Mouse (Mus musculus) NIH3T3 (cell line): Measurements from ENCODE around the gene Cavin4.

Experiments
- DNase-seq: peaks from one replicate; pipeline ENCODE4 v3.0.0-alpha.2; 2012; ENCODE audit warnings: low read depth

The Cavin4 gene

DNA sequence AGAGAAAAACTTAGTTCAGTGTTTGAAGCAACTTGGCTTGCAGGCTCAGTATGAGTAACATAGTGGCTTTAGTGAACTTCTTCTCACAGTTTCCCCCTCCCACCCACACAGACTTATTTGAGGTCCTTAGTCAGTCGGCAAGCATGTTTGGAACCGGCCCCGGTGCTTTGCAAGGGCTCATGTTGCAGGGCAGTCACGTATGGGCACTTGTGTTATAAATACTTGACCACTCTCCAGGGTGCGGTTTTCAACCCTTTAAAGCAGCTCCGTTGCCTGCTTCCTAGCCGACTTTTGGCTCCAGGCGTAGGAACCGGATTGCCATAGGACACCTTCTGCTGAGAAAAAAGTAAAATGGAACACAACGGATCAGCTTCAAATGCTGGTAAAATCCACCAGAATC lies at the start of gene Cavin4:
TSS of gene Cavin4 (plus strand) at position 244 of the 400 bp plus-strand sequence.
- peak; percentile 94 for DNase-seq

DNA sequence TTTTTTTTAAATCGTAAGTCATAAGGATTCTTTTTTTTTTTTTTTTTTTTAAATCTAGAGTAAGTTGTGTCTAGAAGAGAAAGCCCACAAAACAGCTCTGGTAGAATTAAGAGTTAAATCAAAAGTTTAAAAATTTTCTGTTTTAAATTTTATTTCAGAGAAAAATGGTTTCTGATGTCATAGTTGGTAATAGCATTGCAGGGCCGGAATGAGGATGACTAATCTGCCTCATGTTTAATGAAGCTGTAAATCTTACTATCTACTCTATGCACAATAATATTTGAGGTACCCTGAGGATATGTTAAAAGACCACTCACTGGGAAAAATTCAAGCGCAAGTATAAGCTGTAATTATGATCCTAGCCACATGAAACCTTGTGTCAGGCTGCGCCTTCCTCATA lies 47.8 kb upstream of the Cavin4 start:
- peak; percentile 17 for DNase-seq

DNA sequence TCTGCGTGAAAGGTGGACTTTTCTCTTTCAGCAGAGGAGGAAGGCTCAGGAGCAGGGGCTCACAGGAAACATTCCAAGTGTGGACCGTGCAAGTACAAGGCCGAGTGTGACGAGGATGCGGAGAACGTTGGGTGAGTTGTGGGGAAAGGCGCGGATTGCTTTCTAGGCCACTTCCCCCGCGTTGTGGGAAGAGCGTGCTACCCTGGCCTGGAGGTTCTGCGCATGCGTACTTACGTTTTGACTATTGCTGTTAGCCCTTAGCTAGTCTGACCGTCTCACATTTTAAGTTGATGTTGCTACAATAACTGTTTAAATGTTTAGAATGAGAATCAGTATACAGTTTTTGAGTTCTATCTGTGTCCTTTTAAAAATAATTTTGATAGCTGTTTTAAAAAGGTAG lies 46.1 kb upstream of the Cavin4 start:
- no peak for DNase-seq

DNA sequence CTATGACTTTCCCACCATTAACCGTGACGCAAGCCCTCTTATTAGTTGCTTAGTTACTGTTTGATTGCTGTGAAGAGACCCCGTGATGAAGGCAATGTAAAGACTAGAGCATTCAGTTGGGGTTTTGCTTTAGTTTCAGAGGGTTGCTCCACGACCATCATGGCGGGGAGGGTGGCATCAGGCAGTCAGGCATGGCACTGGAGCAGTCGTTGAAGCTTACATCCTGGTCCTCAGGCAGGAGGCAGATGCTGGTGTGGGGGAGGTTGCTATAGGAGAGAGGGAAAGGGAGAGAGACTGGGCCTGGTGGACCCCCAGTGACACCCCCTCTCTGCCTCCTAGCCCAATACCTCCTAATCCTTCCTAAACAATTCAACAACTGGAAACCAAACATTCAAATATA lies 43.2 kb upstream of the Cavin4 start:
- no peak for DNase-seq

DNA sequence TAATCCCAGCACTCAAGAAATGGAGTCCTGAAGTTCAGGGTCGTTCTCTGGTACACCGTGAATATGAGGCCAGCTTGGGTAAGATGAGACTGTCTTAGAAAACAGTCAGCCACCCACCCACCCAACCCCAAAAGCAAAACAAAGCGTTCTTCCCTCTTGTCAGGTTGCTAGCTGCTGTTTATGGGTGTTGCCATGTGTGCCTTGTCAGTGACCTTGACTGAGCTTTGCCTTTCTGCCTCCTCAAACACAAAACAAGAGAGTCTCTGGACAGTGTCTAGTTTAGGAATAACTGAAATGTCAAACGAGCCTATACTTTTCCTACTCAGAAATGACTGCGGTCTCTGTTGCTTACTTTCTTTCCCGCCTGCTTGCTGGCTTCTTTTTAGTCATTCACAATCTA lies 41.1 kb upstream of the Cavin4 start:
- DNase-seq, result no peak

DNA sequence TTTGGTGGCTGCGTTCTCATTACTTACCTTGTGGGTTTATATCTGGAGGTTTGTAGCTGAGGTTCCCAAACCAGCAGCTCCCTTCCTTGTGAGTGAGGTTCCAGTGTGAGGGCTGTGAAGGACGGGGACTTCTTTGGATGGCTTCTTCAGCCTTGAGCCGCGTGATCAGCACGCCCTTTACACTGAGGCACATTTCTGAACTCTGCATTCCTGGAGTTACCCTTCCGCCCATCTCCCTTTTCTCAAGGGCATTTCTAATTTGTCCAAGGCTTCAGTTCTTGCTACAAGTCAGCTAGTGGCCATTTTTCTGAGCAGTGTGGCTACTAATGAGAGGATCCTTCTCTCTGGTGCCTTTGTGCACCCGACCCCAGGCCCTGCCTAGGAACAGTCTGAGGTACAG lies 40.4 kb upstream of the Cavin4 start:
- no peak for DNase-seq

DNA sequence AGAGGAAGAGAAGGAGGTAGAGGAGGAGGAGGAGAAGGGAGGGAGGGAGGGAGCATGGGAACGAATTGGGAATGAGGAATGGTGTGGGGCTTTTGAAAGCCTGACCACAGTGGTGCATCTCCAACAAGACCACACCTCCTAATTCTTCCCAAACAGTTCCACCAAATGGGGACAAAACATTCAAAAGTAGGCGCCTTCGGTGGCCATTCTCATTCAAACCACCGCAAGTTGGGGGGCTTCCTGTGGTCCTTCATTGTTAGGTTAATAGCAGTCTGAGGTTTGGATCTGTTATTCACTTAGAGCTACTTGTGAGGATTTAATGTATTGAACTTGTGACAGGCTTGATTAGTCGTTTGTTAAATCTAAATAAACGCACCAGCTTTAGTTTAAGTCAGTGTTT lies 38.4 kb upstream of the Cavin4 start:
- DNase-seq, result no peak

DNA sequence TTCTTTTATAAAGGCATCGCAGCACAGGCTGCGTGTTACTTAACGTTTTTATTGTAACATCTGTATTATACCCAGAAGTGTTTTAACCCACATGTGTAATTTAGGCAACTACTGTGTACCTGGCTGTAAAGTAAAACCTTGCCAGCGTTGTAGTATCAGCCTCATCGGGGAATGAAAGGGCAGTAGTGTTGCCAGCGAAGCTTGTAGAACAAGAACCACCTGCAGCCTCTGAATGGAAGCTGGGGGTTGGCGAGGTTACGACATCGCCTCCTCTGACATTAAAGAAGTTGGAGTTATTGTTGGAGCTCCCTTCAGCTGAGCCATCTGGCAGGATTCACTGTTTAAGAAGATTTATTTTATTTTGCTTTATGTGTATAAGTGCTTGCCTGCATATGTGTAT lies 37.5 kb upstream of the Cavin4 start:
- DNase-seq, result no peak

DNA sequence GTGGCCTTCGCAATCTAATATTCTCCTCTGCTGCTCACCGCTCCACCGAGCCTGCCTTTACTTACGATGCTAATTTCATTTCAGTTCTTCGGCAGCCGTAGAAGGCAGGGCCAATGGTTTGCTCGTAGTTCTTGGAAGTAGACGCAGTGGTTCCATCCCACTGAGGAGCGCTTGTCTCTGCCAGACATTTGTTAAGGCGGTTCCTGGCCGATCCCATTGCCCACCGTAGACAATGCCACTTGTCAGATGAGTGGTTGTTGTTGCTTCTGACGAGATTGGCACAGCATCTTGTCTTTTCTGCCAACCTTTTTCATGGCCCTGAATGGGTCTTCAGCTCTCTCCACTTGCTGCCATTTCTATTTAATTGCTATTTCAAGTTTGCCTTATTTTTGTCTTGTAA lies 33.9 kb upstream of the Cavin4 start:
- no peak for DNase-seq

DNA sequence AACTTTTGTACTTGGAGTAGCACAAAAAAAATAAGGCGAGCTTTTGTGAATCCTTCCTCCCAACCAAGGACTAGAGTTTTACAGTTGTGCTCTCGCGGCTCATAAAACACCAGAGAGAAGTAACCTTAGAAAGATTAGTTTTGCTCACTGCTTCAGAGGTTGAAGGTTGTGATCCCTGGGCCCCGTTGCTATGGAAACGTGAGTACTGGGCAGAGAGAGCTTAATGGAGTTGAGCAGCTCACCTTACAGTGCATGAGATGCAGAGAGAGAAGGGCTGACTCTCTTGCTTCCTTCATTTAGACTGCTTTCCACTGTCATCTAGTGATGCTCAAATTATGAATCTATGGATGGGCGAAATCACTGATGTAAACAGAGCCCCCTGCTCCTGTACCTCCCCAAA lies 29.8 kb upstream of the Cavin4 start:
- DNase-seq, result no peak

DNA sequence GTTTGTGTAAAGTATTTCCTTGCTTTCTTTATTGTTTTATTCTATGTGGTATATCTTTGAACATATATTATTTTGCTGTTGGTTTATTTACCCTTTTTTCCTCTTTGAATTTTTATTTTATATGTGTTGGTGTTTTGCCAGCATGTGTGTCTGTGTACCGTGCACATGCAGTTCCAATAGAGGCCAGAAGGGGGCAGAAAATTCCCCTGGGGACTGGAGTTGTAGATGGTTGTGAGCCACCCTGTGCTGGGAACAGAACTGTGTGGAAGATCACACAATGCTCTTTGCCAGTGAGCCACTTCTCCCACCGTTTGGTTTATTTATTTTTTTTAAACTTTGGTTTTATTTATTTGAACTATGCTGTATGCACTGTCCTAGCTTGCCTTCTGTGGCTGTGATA lies 29.3 kb upstream of the Cavin4 start:
- peak; percentile 34 for DNase-seq

DNA sequence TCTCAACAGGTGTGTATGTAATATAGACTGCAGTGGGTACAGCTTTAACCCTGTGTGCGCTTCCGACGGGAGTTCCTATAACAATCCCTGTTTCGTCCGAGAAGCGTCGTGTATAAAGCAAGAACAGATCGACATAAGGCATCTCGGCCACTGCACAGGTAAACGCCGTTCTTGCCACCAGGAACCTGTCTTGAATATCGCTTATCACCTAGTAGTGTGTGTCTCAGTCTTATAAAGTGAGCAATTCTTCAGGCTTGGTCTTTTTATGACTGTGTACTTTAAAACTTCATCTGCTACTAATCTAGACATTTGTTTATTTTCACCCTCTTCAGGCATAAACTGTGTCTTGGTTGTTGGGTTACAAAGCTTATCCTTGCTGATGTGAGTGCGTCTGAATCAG lies 26.5 kb upstream of the Cavin4 start:
- no peak for DNase-seq

DNA sequence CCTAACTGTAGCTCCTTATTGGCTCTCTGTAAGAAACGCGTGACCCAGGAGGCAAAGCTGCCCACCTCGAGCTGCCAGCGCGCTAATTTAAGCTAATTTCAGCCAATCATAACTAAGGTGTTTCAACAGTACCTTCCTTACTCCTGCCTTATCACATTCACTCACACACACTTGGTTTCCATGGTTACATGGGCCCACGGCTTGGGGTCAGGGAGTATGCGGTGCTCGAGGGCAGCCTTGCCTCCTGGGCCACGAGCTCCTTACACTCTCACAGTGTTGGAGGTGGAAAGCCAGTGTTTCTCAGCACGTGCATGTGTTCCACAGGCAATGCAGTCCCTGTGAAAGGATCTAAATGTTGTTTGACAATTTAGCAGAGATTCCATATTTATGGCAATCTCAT lies 25.2 kb upstream of the Cavin4 start:
- DNase-seq, result no peak

DNA sequence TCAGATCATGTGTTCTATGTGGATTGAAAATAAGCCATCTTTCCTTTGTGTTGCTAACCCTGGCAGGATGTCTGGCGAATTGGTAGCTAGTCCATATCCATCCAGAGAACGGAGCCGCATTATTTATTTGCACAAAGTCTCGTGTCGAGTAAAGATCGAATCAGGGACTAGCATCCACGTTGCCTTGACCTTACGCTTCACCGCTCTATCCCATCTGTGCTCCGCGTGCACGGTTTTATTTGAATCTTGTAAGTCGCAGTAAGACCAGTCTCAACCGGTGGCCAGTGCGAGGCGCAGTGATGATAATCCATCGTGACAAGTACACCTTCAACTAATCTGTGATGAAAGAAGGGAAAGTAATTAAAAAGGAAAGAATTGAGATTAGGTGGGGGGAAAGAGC lies 23.8 kb upstream of the Cavin4 start:
- no peak for DNase-seq

DNA sequence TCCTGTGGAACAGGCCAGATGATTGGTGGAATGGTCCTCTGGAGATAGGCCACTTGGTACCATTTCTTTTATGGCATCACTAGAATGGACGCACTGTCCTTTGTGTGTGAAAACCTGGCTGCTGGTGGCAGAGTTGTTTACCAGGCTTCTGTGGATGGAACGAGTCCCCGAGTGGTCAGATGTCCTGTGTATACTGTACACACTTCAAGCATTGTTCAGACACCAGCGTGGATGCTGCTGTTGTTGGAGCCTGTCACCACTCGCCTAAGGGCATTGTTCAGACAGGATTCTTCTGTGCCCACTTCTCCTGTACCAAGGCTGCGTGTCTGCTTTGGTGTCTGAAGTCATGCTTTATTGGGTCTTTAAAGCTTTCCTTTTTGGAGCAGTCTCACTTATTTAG lies 19.5 kb upstream of the Cavin4 start:
- no peak for DNase-seq

DNA sequence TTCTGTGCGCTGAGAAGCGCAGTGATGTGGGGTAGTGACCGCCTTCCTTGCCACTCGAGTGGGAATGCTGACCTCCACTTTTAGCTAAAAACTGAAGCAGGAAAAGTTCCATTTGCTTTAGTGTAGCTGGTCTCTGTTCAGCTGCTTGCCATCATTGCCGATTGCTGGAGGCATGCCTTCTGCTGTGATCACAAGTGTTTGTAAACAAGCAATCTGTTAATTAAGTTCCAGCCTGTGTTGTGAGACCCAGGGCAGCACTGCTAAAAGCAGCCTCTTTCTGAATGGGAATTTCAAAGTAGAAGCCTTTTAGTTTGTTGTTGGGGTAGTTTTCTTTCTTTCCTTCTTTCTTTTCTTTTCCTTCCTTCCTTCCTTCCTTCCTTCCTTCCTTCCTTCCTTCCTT lies 17.2 kb upstream of the Cavin4 start:
- DNase-seq, result no peak

DNA sequence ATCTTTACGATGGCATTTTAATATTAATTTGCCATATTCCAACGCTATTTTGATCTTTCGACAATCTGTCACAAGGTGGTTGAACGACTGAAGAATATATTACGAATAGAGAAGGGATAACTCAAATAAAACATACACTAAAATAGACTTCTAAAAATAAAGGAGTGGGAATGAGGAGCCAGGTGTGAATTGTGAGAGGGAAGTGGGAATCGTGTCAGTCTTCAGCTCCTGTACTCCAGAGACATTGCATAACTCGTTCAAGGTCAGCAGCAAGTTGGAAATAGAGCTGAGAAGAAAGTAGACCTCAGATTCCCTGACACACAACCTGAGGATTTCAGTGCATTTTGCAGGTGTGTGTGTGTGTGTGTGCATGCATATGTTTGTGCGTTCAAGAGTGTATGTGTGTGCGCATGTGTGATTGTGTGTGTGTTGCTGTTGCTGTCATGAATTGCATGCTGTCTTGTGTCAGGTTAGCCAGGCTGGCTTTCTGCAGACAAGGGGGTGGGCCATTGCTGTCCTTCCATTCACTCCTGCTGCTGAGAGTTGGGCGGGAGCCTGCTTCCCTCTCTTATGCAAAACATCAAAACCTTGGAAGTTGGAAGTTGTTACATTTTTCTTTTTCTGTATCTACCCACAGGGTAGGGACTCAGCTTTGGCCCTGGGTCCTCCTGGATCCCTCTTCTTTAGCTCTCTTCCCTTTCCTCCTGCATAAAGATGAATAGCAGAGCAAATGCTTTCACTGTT lies 12.5 kb upstream of the Cavin4 start:
- no peak for DNase-seq

DNA sequence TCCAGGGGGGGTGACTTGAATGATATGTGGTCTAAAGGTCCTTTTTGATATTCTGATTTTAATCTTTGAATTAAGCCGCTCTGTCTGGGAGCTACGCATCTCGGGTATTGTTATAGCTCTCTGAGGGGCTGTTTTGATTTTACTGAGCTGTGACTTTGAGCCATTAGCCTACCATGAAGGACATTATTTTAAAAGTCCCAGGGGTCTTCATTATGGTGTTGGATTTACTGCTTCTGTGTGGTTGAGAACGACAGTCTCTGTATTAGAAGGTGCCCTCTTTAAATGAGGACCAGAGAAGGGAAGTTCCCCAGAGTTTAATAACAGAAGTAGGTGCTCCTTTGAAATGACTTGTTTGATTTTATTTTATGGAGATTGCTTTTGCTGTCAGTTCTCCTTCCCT lies 9.2 kb upstream of the Cavin4 start:
- DNase-seq, result no peak

DNA sequence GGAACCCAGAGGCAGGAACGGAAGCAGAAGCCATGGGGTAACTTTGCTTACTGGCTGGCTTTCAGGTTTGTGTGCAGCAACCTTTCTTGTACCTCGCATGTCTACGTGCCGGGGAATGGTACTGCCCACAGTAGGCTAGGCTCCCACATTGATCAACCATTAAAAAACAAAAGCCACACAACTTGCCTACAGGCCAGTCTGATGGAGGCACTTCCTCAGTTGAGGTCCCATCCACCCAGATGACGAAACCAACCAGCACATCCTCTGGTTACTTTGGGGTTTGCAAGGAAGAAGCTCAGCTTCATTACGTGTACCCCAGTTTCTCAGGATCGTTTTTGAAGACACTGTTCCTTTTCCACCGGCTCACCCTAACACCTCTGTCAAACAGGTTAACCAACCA lies 6.8 kb upstream of the Cavin4 start:
- no peak for DNase-seq

DNA sequence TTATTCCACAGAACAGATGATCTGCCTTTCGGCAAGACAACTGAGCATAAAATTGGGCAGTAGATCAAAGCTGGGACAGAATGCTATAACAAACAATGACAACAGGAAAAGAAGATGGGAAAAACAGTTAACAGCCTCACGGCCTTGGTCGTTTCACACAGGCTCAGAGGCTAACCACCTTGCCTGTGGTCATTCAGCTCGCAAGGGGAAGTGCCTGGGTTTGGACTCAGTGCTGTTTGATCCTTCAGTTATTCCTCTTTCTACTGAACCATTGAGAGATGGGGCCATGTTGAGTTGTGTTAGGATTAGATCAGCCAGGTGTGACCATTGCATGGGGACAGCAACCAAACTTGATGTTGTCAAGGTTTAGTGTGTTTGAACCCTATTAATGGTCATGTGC lies 3.2 kb upstream of the Cavin4 start:
- no peak for DNase-seq

DNA sequence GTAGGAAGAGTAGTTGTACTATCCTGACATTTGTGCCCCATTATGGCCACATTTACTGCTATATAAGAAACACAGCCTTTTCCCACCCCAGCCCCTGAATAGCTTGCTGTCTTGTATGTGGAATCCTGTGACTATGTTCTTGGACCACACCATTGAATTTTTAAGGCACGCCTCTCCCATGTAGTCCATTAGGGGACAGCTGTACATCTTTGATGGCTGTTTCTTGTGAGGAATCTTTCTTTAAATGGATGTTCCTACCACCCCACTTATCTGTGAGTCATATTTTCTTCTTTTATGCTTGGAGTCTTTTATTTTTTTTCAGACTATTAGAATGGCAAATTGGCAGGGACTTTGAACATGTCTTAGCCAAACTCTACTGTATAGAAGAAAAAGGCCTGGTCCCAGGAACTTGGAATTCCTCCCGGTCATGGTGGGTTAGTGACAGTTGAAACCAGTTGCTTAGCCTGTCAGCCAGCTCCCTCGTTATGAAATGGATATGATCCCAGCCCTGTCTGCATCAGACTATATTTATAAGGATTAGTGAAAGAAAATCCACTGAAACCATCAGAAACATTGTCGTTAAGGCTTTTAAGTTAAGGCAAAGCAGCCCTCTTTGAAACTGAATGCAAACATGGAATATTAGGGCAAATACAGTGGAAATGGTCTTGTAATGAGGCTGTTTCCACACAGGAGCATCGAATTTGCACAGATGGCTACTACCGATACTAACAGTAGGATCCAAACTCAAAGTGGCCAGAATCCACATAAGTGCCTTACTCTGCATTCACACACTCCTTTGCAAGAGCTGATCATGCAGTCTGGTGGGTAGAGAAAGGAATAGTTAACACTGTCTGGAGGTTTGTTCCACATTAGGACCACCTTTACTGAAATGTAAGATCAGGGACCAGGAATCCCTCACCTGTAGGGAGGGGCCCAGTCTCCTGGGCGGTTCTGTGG lies 2.4 kb upstream of the Cavin4 start:
- DNase-seq, result peak; percentile 13

DNA sequence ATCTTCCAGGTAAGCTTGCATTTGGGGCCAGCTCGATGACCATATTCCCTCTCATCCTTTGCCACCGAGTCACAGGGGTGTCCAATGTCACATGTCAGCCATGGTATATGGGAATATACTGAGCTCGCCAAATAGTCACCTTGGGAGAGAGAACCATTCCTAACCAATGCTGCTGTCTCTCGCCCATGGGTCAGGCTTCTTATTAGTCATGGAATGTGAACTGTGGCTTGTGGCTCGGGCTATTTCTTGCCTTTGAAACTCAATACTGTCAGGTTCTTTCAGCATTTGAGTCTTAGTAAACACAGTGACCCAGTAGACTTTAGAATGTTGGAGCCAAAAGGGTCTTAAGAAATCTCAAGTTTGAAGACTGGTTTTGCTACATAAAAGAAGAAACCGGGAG lies 707 bp downstream of the Cavin4 start:
- DNase-seq, result peak; percentile 42

DNA sequence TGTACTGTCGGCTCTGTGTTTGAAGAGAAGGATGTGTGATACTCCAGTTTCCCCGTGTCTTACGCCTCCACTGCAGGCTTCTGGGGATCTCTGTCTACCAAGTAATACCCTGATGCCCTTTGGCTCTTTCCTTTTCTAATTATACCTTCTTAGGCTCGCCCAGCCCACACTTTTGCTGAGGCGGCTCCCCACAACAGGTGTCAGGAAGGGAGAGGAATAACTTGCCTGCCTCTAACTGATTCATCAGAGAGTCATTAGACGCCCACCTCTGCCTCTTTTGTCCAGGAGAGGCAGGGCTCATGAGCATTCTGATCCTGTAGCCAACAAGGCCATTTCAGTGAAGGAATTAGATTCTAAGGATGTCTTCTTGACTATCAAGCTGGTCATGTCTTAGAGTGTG lies 4.0 kb downstream of the Cavin4 start:
- no peak for DNase-seq

DNA sequence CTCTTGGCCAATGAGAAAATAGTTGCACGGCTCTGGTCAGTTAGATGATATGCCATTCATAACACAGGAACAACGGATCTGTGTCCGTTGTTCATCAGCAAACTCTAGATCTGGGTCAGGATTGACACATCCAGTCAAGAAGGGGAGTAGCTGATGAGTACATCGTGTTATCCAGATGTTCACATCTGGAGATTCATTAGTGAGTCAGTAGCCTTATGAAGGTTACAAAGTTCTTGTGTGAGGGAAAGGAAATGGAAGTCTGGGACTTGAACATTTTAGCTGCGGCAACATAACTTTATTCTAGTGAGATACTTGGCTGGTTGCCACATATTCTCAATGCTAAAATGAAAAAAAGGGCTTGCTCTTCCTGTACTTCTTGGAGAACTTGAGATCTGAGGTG lies 9.6 kb downstream of the Cavin4 start:
- DNase-seq, result no peak
